Mouse (Mus musculus): ENCODE data around the gene Tmod3.

GRCm38 (mm10) chr9:75597596-75597995 lies 38.1 kb upstream of the Tmod3 start:
- no peak for TF ChIP-seq CTCF (IDR thresholded peaks at IDR 0.05; ENCODE audit: low read depth)
- TF ChIP-seq EP300 (IDR thresholded peaks at IDR 0.05; ENCODE audit: low read depth), result no peak
